In the genomic region with DNA sequence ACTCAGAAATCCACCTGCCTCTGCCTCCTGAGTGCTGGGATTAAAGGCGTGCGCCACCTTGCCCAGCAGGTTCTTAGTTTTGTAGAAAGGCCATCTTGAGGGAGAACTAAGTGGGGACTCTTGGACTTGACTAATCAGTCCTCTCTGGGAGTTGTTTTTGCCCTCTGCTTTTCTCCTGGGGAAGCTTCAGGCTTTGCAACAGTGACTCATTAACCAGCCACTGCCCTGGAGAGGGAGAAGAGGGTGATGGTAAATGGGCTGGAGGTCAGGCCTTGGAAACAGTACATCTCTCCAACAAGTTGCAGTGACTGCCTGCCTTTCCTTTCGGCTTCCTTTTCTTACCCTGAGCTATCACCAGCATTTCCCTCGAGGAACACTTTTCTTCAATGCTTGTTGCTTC, we compare ENCODE assay signal across 11 mouse cellular contexts. TPM values are rescaled to one million over a fixed set of nuclear protein-coding genes. Genes with fewer than 3 reads are reported as not detected.
A peak's percentile ranks its signal among the peaks of the same experiment; 100 is the strongest.
DNase-seq lines count a peak whose midpoint lies in the region; ATAC-seq lines count a peak whose summit lies in the region.
"Had no signal": no experiment of that assay in that cellular context is flagged by ENCODE, and none has a peak within 500 bp of the region (broad histone marks: within the 10 kb centered on the region; RNA-seq: fewer than 3 reads in every experiment).

No protein-coding gene starts in this region.

- H3K4me1 ChIP-seq in intestine, embryonic 15.5 days (replicated peaks) = peaks cover 13% of the 10 kb centered on the region

- no peaks in the 10 kb centered on the region for H3K36me3 ChIP-seq in intestine, embryonic 15.5 days

- H3K9me3 ChIP-seq in intestine, embryonic 15.5 days = no peaks in the 10 kb centered on the region

- no peak overlapping the region for H3K4me3 ChIP-seq in intestine, embryonic 15.5 days (replicated peaks)
- H3K4me3 ChIP-seq: layer of hippocampus, adult 2 months had no signal

- no peaks in the 10 kb centered on the region for H3K27me3 ChIP-seq in intestine, embryonic 15.5 days (replicated peaks)

- WGBS in intestine, embryonic 15.5 days = 80% methylated on average over 4 of the region's 4 CpGs

- H3K9ac ChIP-seq in intestine, embryonic 15.5 days = no peak overlapping the region

- H3K27ac ChIP-seq in intestine, embryonic 15.5 days = 0 out of 2 replicates have a peak overlapping the region, but pooled peaks have one; percentile 13
- H3K27ac ChIP-seq: layer of hippocampus, adult 2 months had no signal

- peak; percentile 62 for DNase-seq in 3134 (ENCODE audit: extremely low read depth, insufficient read length, low spot score)
- peak; percentile 44 for DNase-seq in Muller cell, postnatal 12 days (ENCODE audit: inconsistent ontology term)
- DNase-seq in kidney, postnatal 4 days = peak; percentile 21 to 51
- DNase-seq in thymus, postnatal 36 days = no peak
- DNase-seq in embryo, embryonic 11 days = no peak
- DNase-seq in cerebellum, postnatal 4 days (ENCODE audit: low spot score in 2 of 2) = no peak
- DNase-seq: cerebellum, postnatal 14 days; gastrocnemius, postnatal 25 days; heart, postnatal 10 days had no signal

- no peak overlapping the region for H3K4me2 ChIP-seq in intestine, embryonic 15.5 days (replicated peaks)

- peak; percentile 54 for ATAC-seq in intestine, embryonic 15.5 days

RNA-seq across cellular contexts. Expression of gene Numa1, which starts 30.6 kb away (rescaled TPM):
- 54.6 and 55.5 TPM in 2 replicates for polyA plus RNA-seq in intestine, embryonic 15.5 days (2015; fragmentation: Nextera tagmentation; extraction: Ambion mirVana)

RNA-seq across cellular contexts. Expression of gene Lrrc51, which starts 30.9 kb away (rescaled TPM):
- 6.7 and 9.2 TPM in 2 replicates for polyA plus RNA-seq in intestine, embryonic 15.5 days (2015; fragmentation: Nextera tagmentation; extraction: Ambion mirVana)

RNA-seq across cellular contexts. Expression of gene Il18bp, which starts 53.9 kb away (rescaled TPM):
- 2.3 and 2.8 TPM in 2 replicates for polyA plus RNA-seq in intestine, embryonic 15.5 days (2015; fragmentation: Nextera tagmentation; extraction: Ambion mirVana)

RNA-seq across cellular contexts. Expression of gene Tomt, which starts 58.4 kb away (rescaled TPM):
- 0.29 and 0.38 TPM in 2 replicates for polyA plus RNA-seq in intestine, embryonic 15.5 days (2015; fragmentation: Nextera tagmentation; extraction: Ambion mirVana)

RNA-seq across cellular contexts. Expression of gene Lamtor1, which starts 58.8 kb away (rescaled TPM):
- 184 and 199 TPM in 2 replicates for polyA plus RNA-seq in intestine, embryonic 15.5 days (2015; fragmentation: Nextera tagmentation; extraction: Ambion mirVana)

Comparison
In these comparisons a context has a peak if more than half of its experiments do, and no peak if none do; other contexts are left out.
1. DNase-seq: peak in 3134 (single experiment), Muller cell, postnatal 12 days (single experiment) and kidney, postnatal 4 days (2 of 2); none in thymus, postnatal 36 days (0 of 2), embryo, embryonic 11 days (single experiment) and cerebellum, postnatal 4 days (0 of 2).